Mouse (Mus musculus): ENCODE data around the gene St5. TPM values are rescaled to one million over a fixed set of nuclear protein-coding genes. Genes with fewer than 3 reads are reported as not detected.
A peak's percentile ranks its signal among the peaks of the same experiment; 100 is the strongest.

The St5 gene
- 58.7 and 71.6 TPM in 2 replicates for polyA plus RNA-seq (2015; fragmentation: Nextera tagmentation; extraction: Ambion mirVana)

DNA sequence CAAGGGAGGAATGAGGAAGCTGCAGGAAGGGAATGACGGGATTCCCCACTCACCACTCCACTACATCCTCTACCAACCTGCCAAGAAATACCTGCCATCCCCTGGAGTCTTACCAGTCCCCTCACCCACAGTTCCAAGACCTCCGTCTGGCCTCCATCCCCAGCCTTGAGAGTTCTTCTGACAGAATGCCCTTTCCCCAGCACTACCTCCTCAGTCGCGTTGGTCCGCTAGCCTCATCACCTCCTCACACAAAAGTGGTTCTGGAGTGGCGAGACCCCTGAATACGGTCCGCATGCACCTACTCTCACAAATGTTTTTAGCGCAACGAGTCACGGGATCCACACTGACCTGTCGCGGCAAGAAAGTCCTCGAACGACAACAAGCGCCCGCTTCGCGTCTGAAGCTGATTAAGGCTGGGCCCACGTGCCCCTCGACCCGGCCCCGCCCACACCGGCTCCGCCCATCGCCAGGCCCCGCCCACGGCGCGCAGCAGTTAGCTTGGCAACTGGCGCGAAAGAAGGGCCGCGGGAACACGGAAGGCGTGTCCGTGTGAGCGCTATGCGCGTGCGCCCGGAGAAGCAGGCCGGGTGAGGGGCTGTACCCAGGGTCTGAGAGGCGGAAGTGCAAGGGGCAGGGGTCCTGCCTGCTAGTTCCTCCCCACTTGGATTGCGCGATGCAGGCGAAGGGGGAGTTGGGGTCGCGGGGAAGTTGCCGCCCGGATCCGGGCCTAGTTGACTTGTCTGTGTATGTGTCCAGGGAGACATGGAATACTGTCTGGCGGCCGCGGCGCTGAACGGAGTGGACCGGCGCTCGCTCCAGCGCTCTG, at the start of gene St5, which contains the start of gene Akip1:
St5 (minus strand) TSS at position 416 of the 826 bp plus-strand sequence.
Akip1 (plus strand) TSS at position 501 of the 826 bp plus-strand sequence.
- H3K9ac ChIP-seq: peak within 1 kb of the TSS; percentile 80
- 1% methylated on average over 61 of the region's 61 CpGs for WGBS
- peak within 1 kb of the TSS; percentile 79 for H3K27ac ChIP-seq
- H3K27me3 ChIP-seq (replicated peaks): no peaks in the 10 kb centered on the region
- no peaks in the 10 kb centered on the region for H3K9me3 ChIP-seq
- H3K36me3 ChIP-seq: no peaks in the 10 kb centered on the region
- H3K4me1 ChIP-seq: 0 out of 2 replicates have a peak, but pooled peaks cover 2% of the 10 kb centered on the region
- H3K4me2 ChIP-seq: peak within 1 kb of the TSS; percentile 81
- H3K4me3 ChIP-seq (replicated peaks): peak within 1 kb of the TSS; percentile 73
- ATAC-seq (ENCODE audit: insufficient read depth, low FRiP score, low read depth): peak; percentile 95

DNA sequence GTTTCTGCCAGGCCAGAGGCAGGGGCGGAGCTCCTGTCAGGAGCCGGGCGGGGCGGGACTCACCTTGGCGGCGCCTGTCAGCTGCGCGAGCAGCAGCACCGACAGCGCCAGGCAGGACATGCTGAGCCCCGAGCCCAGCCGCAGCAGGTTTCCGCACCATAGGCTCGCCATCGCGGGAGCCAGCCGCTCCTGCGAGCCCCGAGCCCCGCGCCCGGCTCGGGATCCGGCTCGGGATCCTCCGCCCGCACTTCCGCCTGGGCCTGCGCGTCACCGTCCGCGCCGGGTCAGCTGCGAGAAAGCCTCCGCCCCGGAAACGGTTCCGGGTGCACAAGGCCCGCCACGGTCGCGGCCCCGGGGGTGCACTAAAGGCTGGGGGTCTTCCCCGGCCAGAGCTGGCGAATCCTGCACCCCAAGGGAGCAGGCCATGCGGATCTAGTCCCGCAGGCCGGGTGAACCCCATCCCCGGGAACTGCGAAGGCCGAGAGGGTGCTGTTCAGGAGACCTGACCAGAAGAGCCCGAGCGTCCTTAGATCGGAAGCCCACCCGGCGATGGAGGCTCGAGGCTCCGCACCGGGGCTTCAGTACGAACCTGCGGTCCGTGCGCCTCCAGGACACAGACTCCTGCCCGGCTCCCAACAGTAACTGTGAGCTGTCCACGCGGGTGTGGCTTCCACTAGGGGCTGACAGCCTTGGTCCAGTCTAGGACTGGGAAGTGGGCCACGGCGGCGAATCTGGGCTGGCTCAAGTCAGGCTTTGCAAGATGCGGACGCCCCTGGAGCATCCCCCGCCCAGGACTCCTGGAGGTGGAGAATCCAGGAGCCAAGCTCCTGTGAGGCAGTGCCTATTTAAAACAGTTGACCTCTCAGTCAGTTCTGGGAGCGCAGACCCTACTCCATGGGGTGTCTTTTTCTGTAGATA, 48.9 kb upstream of the St5 start, which contains the start of gene Tmem9b:
Tmem9b (minus strand) TSS at position 868 of the 918 bp plus-strand sequence.
- Histone ChIP-seq H3K4me3 (replicated peaks) (peak within 1 kb of the TSS; percentile 92), H3K9me3 (no peaks in the 10 kb centered on the region), H3K4me1 (peaks cover 5% of the 10 kb centered on the region), H3K9ac (peak within 1 kb of the TSS; percentile 81), H3K27me3 (replicated peaks) (no peaks in the 10 kb centered on the region), H3K36me3 (peaks cover 7% of the 10 kb centered on the region), H3K27ac (peak within 1 kb of the TSS; percentile 92), H3K4me2 (peak within 1 kb of the TSS; percentile 92)
- under 1% methylated on average over 72 of the region's 74 CpGs for whole genome bisulfite sequencing
- ATAC-seq (ENCODE audit: insufficient read depth, low FRiP score, low read depth): peak; percentile 86

DNA sequence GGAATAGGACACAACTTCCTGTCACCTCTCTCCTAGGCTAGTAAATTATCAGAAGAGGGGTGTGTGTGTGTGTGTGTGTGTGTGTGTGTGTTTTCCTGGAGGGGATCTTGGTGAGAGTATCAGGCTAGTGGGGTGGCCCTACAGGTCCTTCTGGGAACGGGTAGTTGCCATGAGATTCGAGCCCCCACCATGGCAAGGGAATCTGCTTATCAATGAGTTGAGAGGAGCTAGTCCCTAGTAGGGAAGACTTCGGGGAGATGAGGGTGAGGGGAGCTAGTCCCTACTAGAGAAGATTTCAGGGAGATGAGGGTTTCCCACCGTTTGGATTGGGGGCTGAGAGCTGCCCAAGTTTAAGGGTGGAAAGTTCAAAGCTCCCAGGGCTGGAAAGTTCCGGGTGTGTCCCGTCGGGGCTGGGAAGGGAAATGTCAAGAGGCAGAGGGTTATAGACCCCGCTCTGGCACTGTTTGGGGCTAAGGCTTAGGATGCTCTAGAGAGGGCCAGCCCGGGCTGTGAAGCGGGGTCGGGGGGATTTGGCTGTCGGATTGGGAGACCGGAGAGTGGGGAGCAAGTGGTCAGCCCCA, 48.1 kb upstream of the St5 start:
- peak overlapping the region; percentile 92 for H3K27ac ChIP-seq
- H3K9ac ChIP-seq: peak overlapping the region; percentile 81
- peaks cover 7% of the 10 kb centered on the region for H3K36me3 ChIP-seq
- no peaks in the 10 kb centered on the region for H3K27me3 ChIP-seq (replicated peaks)
- H3K9me3 ChIP-seq: no peaks in the 10 kb centered on the region
- WGBS: 2% methylated on average over 13 of the region's 13 CpGs
- ATAC-seq (ENCODE audit: insufficient read depth, low FRiP score, low read depth): no peak; the same call in 1 of the 2 replicates
- peak overlapping the region; percentile 92 for H3K4me2 ChIP-seq
- H3K4me1 ChIP-seq: peaks cover 5% of the 10 kb centered on the region
- peak overlapping the region; percentile 92 for H3K4me3 ChIP-seq (replicated peaks)

DNA sequence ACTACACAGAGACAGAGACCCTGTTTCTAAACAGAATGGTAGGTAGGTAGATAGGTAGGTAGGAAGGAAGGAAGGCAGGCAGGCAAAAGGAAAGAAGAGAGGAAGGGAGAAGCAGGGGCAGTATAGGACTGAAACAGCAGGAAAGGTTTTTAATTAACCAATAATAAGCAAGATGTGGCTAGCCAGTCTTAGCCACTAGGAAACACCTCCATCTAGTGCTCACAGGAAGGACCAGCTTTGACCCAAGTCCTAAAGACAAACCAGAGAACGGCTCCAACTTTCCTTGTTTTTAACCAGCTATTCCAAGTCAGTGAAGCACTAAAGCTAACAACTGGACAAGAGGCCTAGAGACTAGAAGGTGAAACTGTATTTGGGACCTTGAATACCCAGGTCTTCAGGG, 44.3 kb upstream of the St5 start:
- Histone ChIP-seq H3K4me3 (replicated peaks) (no peak overlapping the region), H3K27me3 (replicated peaks) (no peaks in the 10 kb centered on the region), H3K4me1 (no peaks in the 10 kb centered on the region; the same call in 1 of the 2 replicates), H3K9ac (no peak overlapping the region), H3K9me3 (no peaks in the 10 kb centered on the region), H3K4me2 (no peak overlapping the region), H3K36me3 (peaks cover 23% of the 10 kb centered on the region), H3K27ac (no peak overlapping the region)
- ATAC-seq (ENCODE audit: insufficient read depth, low FRiP score, low read depth): no peak
- WGBS: 48% methylated on average over 1 of the region's 1 CpGs

- no peaks in the 10 kb centered on the region for H3K27me3 ChIP-seq (replicated peaks)
- no peaks in the 10 kb centered on the region for H3K9me3 ChIP-seq
- no peak for ATAC-seq (ENCODE audit: insufficient read depth, low FRiP score, low read depth)
- no peaks in the 10 kb centered on the region for H3K4me1 ChIP-seq
- no peak overlapping the region for H3K27ac ChIP-seq
- H3K9ac ChIP-seq: no peak overlapping the region
- no peak overlapping the region for H3K4me2 ChIP-seq
- no peak overlapping the region for H3K4me3 ChIP-seq (replicated peaks)
- WGBS: 83% methylated on average over 4 of the region's 4 CpGs
- H3K36me3 ChIP-seq: peaks cover 16% of the 10 kb centered on the region
Measured at GRCm38 (mm10) chr7:109741703-109742102, 38.3 kb upstream of the St5 start.

- Histone ChIP-seq H3K4me2 (no peak overlapping the region), H3K4me3 (replicated peaks) (no peak overlapping the region), H3K27me3 (replicated peaks) (no peaks in the 10 kb centered on the region), H3K36me3 (peaks cover 15% of the 10 kb centered on the region), H3K9me3 (no peaks in the 10 kb centered on the region), H3K4me1 (no peaks in the 10 kb centered on the region), H3K27ac (peak overlapping the region; percentile 83), H3K9ac (no peak overlapping the region)
- WGBS: 97% methylated on average over 1 of the region's 1 CpGs
- ATAC-seq (ENCODE audit: insufficient read depth, low FRiP score, low read depth): no peak
Measured at GRCm38 (mm10) chr7:109741060-109741459, 37.7 kb upstream of the St5 start.

GRCm38 (mm10) chr7:109739822-109740370, 36.5 kb upstream of the St5 start:
- peak overlapping the region; percentile 83 for H3K27ac ChIP-seq
- no peak overlapping the region for H3K4me3 ChIP-seq (replicated peaks)
- H3K9me3 ChIP-seq: no peaks in the 10 kb centered on the region
- no peaks in the 10 kb centered on the region for H3K27me3 ChIP-seq (replicated peaks)
- H3K36me3 ChIP-seq: peaks cover 7% of the 10 kb centered on the region; the same call in 1 of the 2 replicates
- H3K9ac ChIP-seq: no peak overlapping the region
- H3K4me2 ChIP-seq: no peak overlapping the region
- 47% methylated on average over 5 of the region's 5 CpGs for WGBS
- no peaks in the 10 kb centered on the region for H3K4me1 ChIP-seq
- ATAC-seq (ENCODE audit: insufficient read depth, low FRiP score, low read depth): peak; percentile 91

DNA sequence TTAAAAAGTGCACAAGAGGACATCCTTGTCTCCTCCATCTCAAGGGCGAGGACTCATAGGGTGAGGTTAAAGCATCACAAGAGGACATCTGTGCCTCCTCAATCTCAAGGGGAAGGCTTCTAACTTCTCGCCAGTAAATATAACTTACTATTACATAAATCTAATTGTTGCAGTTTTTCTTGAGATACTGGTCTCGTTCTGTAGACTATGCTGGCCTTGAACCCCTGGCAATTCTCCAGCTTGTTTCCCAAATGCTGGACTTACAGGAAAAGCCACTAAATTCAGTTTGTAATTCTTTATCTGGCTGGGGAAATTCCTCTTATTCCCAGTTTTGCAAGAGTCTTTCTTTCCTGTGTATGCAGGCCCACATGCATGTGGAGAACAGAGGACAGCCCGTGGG, 31.4 kb upstream of the St5 start:
- no peaks in the 10 kb centered on the region for H3K9me3 ChIP-seq
- no peaks in the 10 kb centered on the region for H3K27me3 ChIP-seq (replicated peaks)
- H3K36me3 ChIP-seq: no peaks in the 10 kb centered on the region
- WGBS: 74% methylated on average over 4 of the region's 4 CpGs
- H3K4me2 ChIP-seq: no peak overlapping the region
- ATAC-seq (ENCODE audit: insufficient read depth, low FRiP score, low read depth): no peak
- H3K27ac ChIP-seq: no peak overlapping the region
- no peaks in the 10 kb centered on the region for H3K4me1 ChIP-seq
- H3K4me3 ChIP-seq (replicated peaks): no peak overlapping the region
- no peak overlapping the region for H3K9ac ChIP-seq

DNA sequence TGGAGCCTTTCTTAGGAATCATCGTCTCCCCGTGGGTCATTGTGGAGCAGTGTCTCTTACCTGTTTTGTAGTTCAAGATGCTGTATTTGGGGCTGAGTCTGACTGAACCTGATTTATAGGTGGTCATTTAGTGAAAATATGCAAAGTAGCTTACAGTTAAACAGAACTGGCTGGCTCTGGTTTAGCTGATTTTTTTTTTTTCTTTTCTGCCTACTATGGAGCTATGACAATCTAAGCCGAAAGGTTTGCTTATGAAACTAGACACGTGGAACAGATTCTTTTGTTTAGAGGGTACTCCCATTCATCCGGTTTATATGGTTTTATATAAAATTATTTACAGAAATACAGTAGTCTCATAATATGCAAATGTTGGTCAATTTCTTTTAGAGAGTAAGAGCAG, 28.2 kb upstream of the St5 start, which contains the start of gene Ascl3:
Ascl3 (minus strand) TSS at position 101 of the 400 bp plus-strand sequence.
- H3K36me3 ChIP-seq: no peaks in the 10 kb centered on the region
- 0 out of 2 replicates have a peak within 1 kb of the TSS, but pooled peaks have one; percentile 3 for H3K27ac ChIP-seq
- H3K4me2 ChIP-seq: no peak within 1 kb of the TSS
- 0 out of 2 replicates have a peak, but pooled peaks cover 4% of the 10 kb centered on the region for H3K4me1 ChIP-seq
- no peak for ATAC-seq (ENCODE audit: insufficient read depth, low FRiP score, low read depth)
- no peak within 1 kb of the TSS for H3K4me3 ChIP-seq (replicated peaks)
- 85% methylated on average over 5 of the region's 5 CpGs for WGBS
- no peaks in the 10 kb centered on the region for H3K9me3 ChIP-seq
- H3K27me3 ChIP-seq (replicated peaks): no peaks in the 10 kb centered on the region
- no peak within 1 kb of the TSS for H3K9ac ChIP-seq

GRCm38 (mm10) chr7:109723697-109724096, 20.3 kb upstream of the St5 start, which contains the start of gene BC051019:
TSS of gene BC051019 (minus strand) at chr7:109723850.
- no peaks in the 10 kb centered on the region for H3K36me3 ChIP-seq
- no peak within 1 kb of the TSS for H3K9ac ChIP-seq
- no peak within 1 kb of the TSS for H3K4me3 ChIP-seq (replicated peaks)
- WGBS: 88% methylated on average over 5 of the region's 5 CpGs
- no peaks in the 10 kb centered on the region for H3K9me3 ChIP-seq
- no peak within 1 kb of the TSS for H3K27ac ChIP-seq
- H3K4me2 ChIP-seq: no peak within 1 kb of the TSS
- no peak for ATAC-seq (ENCODE audit: insufficient read depth, low FRiP score, low read depth)
- no peaks in the 10 kb centered on the region for H3K27me3 ChIP-seq (replicated peaks)
- H3K4me1 ChIP-seq: no peaks in the 10 kb centered on the region

DNA sequence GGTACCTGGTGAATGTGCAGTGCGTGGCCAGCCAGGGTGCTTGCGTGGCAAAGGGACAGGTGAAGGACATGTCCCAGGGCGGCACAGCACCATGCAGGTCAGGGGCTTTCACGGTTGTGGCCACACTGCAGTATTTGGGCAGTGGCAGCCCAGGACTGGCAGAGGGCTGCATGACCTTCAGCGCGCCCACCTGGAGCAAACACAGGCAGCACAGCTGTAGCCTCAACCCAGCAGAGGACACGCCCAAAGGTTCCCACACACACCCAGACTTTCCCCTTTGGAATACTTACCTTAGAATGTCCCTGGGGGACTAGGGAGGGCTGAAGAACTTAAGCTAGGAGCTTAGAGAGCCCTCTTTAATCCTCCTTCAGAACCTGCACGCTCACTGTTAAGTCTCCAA, 19.7 kb upstream of the St5 start:
- WGBS: 82% methylated on average over 8 of the region's 8 CpGs
- Histone ChIP-seq H3K4me2 (no peak overlapping the region), H3K9ac (no peak overlapping the region)

More for the DNA sequence above, 19.7 kb upstream of the St5 start:
- H3K27me3 ChIP-seq (replicated peaks): no peaks in the 10 kb centered on the region
- H3K9me3 ChIP-seq: no peaks in the 10 kb centered on the region
- no peak overlapping the region for H3K27ac ChIP-seq
- ATAC-seq (ENCODE audit: insufficient read depth, low FRiP score, low read depth): peak; percentile 54
- H3K36me3 ChIP-seq: no peaks in the 10 kb centered on the region
- no peak overlapping the region for H3K4me3 ChIP-seq (replicated peaks)
- no peaks in the 10 kb centered on the region for H3K4me1 ChIP-seq

Measured in stomach, embryonic 15.5 days (tissue).